Mouse (Mus musculus) embryonic fibroblast, embryonic 13.5 days (primary cell): ENCODE measurements at regions not wholly inside any gene's neighbourhood (a gene's known extent, or its start where the extent isn't known, plus 50 kb on each side); places are given as distances from the start of the nearest gene placed in this dataset.

Source experiments
- H3K27ac ChIP-seq: 2 replicates; pipeline ENCODE4 v1.5.1; 2012; ENCODE audit warnings: low read length, control low read depth, inconsistent platforms; ENCODE audit not compliant: insufficient read depth
- H3K4me1 ChIP-seq: 2 replicates; pipeline ENCODE4 v1.6.1; 2011; ENCODE audit warnings: low read length; ENCODE audit not compliant: control insufficient read depth, insufficient read depth
- H3K4me3 ChIP-seq: 2 replicates; pipeline ENCODE4 v1.5.1; 2011; ENCODE audit warnings: mild to moderate bottlenecking, control low read depth, low read length; ENCODE audit not compliant: insufficient read depth
- CTCF ChIP-seq: IDR thresholded peaks from 2 replicates; pipeline ENCODE4 v1.5.1; 2011; ENCODE audit warnings: mild to moderate bottlenecking, control low read depth, low read length, moderate library complexity, borderline replicate concordance; ENCODE audit not compliant: insufficient read depth
- POLR2A ChIP-seq: IDR thresholded peaks from 2 replicates; pipeline ENCODE4 v1.6.1; 2011; ENCODE audit warnings: low read depth, mild to moderate bottlenecking, control low read depth, low read length, moderate library complexity

- Histone ChIP-seq H3K4me1 (no peaks in the 10 kb centered on the region), H3K27ac (no peak overlapping the region), H3K4me3 (no peak overlapping the region)
- TF ChIP-seq POLR2A, result no peak
- TF ChIP-seq CTCF, result no peak
Measured at GRCm38 (mm10) chr3:41266216-41266615, 183.4 kb upstream of the Pgrmc2 start.

GRCm38 (mm10) chr3:41265399-41265798 is 182.6 kb upstream of the Pgrmc2 start:
- Histone ChIP-seq H3K4me3 (no peak overlapping the region), H3K27ac (no peak overlapping the region), H3K4me1 (no peaks in the 10 kb centered on the region)
- TF ChIP-seq CTCF (no peak), POLR2A (no peak)

- no peak for TF ChIP-seq CTCF
- no peak for TF ChIP-seq POLR2A
- H3K4me1 ChIP-seq, result peaks cover 8% of the 10 kb centered on the region; the same call in 1 of the 2 replicates
- peak overlapping the region; percentile 71 for H3K27ac ChIP-seq
- H3K4me3 ChIP-seq, result no peak overlapping the region
Measured at GRCm38 (mm10) chr3:41258291-41258690, 175.4 kb upstream of the Pgrmc2 start.

GRCm38 (mm10) chr3:41244960-41245359 is 162.1 kb upstream of the Pgrmc2 start:
- TF ChIP-seq CTCF (no peak), POLR2A (no peak)
- no peak overlapping the region for H3K27ac ChIP-seq
- H3K4me3 ChIP-seq, result no peak overlapping the region
- peaks cover 3% of the 10 kb centered on the region; the same call in 1 of the 2 replicates for H3K4me1 ChIP-seq

GRCm38 (mm10) chr3:41241856-41242552 is 159.2 kb upstream of the Pgrmc2 start:
- peaks cover 3% of the 10 kb centered on the region; the same call in 1 of the 2 replicates for H3K4me1 ChIP-seq
- TF ChIP-seq POLR2A (no peak), CTCF (no peak)
- no peak overlapping the region for H3K4me3 ChIP-seq
- peak overlapping the region; percentile 59; the same call in 1 of the 2 replicates for H3K27ac ChIP-seq

- Histone ChIP-seq H3K27ac (no peak overlapping the region), H3K4me3 (no peak overlapping the region), H3K4me1 (peaks cover 3% of the 10 kb centered on the region; the same call in 1 of the 2 replicates)
- TF ChIP-seq POLR2A, result no peak
- TF ChIP-seq CTCF, result no peak
Measured at GRCm38 (mm10) chr3:41239801-41240200, 157.0 kb upstream of the Pgrmc2 start.

GRCm38 (mm10) chr3:41239246-41239645 is 156.4 kb upstream of the Pgrmc2 start:
- H3K4me3 ChIP-seq, result no peak overlapping the region
- peaks cover 3% of the 10 kb centered on the region; the same call in 1 of the 2 replicates for H3K4me1 ChIP-seq
- TF ChIP-seq CTCF, result no peak
- TF ChIP-seq POLR2A, result no peak
- H3K27ac ChIP-seq, result no peak overlapping the region

- Histone ChIP-seq H3K4me1 (peaks cover 3% of the 10 kb centered on the region; the same call in 1 of the 2 replicates), H3K27ac (no peak overlapping the region), H3K4me3 (no peak overlapping the region)
- TF ChIP-seq CTCF, result no peak
- no peak for TF ChIP-seq POLR2A
Measured at GRCm38 (mm10) chr3:41238046-41238445, 155.2 kb upstream of the Pgrmc2 start.

GRCm38 (mm10) chr3:41235610-41236009 is 152.8 kb upstream of the Pgrmc2 start:
- Histone ChIP-seq H3K4me1 (no peaks in the 10 kb centered on the region), H3K4me3 (no peak overlapping the region), H3K27ac (no peak overlapping the region)
- TF ChIP-seq CTCF (no peak), POLR2A (no peak)

- no peak overlapping the region for H3K4me3 ChIP-seq
- no peaks in the 10 kb centered on the region for H3K4me1 ChIP-seq
- TF ChIP-seq CTCF (no peak), POLR2A (no peak)
- no peak overlapping the region for H3K27ac ChIP-seq
Measured at GRCm38 (mm10) chr3:41234994-41235393, 152.1 kb upstream of the Pgrmc2 start.
